Comparison of ENCODE assay signal across 13 mouse cellular contexts in genomic region chr7:118254015-118254414, GRCm38 (mm10). TPM values are rescaled to one million over a fixed set of nuclear protein-coding genes. Genes with fewer than 3 reads are reported as not detected.
A peak's percentile ranks its signal among the peaks of the same experiment; 100 is the strongest.
DNase-seq lines count a peak whose midpoint lies in the region; ATAC-seq and TF ChIP-seq lines count a peak whose summit lies in the region.
"Had no signal": no experiment of that assay in that cellular context is flagged by ENCODE, and none has a peak within 500 bp of the region (broad histone marks: within the 10 kb centered on the region; RNA-seq: fewer than 3 reads in every experiment).

No protein-coding gene starts in this region.

- H3K4me3 ChIP-seq in cerebellum, adult 2 months (replicated peaks; ENCODE audit: insufficient read depth, low read depth, low read length) = no peak overlapping the region
- H3K4me3 ChIP-seq in hindbrain, embryonic 14.5 days (replicated peaks; ENCODE audit: low read length) = no peak overlapping the region
- H3K4me3 ChIP-seq in hindbrain, embryonic 12.5 days = no peak overlapping the region
- no peak overlapping the region for H3K4me3 ChIP-seq in neural tube, embryonic 15.5 days (replicated peaks)

- no peak for TF ChIP-seq CTCF in cerebellum, adult 2 months (IDR thresholded peaks at IDR 0.05; ENCODE audit: borderline replicate concordance, insufficient read depth, low read depth, low read length)

- ATAC-seq in hindbrain, embryonic 14.5 days (ENCODE audit: low FRiP score) = no peak
- no peak for ATAC-seq in hindbrain, embryonic 12.5 days (ENCODE audit: low FRiP score)
- ATAC-seq in neural tube, embryonic 15.5 days (ENCODE audit: low FRiP score) = no peak
- ATAC-seq: activated CD4-positive, CD25-positive, alpha-beta regulatory T cell, adult 4 months had no signal

- H3K36me3 ChIP-seq in hindbrain, embryonic 14.5 days (replicated peaks; ENCODE audit: control insufficient read depth, insufficient read depth) = no peaks in the 10 kb centered on the region
- no peaks in the 10 kb centered on the region for H3K36me3 ChIP-seq in hindbrain, embryonic 12.5 days
- H3K36me3 ChIP-seq in neural tube, embryonic 15.5 days = no peaks in the 10 kb centered on the region

- H3K4me2 ChIP-seq in hindbrain, embryonic 14.5 days (replicated peaks) = no peak overlapping the region
- H3K4me2 ChIP-seq in hindbrain, embryonic 12.5 days (replicated peaks) = no peak overlapping the region
- H3K4me2 ChIP-seq in neural tube, embryonic 15.5 days = no peak overlapping the region

- H3K9me3 ChIP-seq in hindbrain, embryonic 14.5 days (ENCODE audit: control insufficient read depth, low read length) = no peaks in the 10 kb centered on the region
- H3K9me3 ChIP-seq in hindbrain, embryonic 12.5 days (replicated peaks) = no peaks in the 10 kb centered on the region
- H3K9me3 ChIP-seq in neural tube, embryonic 15.5 days (replicated peaks) = no peaks in the 10 kb centered on the region

- no peak for TF ChIP-seq POLR2A in cerebellum, adult 2 months (IDR thresholded peaks at IDR 0.05; ENCODE audit: borderline replicate concordance, insufficient read depth, low read length)

- WGBS in cerebellum, adult 2 months = 1% methylated on average over 4 of the region's 4 CpGs
- WGBS in hindbrain, embryonic 14.5 days = 51% methylated on average over 4 of the region's 4 CpGs
- WGBS in hindbrain, embryonic 12.5 days = 60% methylated on average over 4 of the region's 4 CpGs
- 50% methylated on average over 4 of the region's 4 CpGs for WGBS in neural tube, embryonic 15.5 days

- peaks cover 43% of the 10 kb centered on the region for H3K4me1 ChIP-seq in cerebellum, adult 2 months (ENCODE audit: control insufficient read depth, insufficient read depth, low read length)
- peaks cover 5% of the 10 kb centered on the region; the same call in 1 of the 2 replicates for H3K4me1 ChIP-seq in hindbrain, embryonic 14.5 days (replicated peaks; ENCODE audit: control insufficient read depth, insufficient read depth, low read length)
- peaks cover 10% of the 10 kb centered on the region for H3K4me1 ChIP-seq in hindbrain, embryonic 12.5 days
- H3K4me1 ChIP-seq in neural tube, embryonic 15.5 days = peaks cover 12% of the 10 kb centered on the region

- no peak for DNase-seq in cerebellum, adult 2 months
- no peak for DNase-seq in cerebellum, postnatal 25 days
- DNase-seq in hindbrain, embryonic 14.5 days (ENCODE audit: low spot score) = no peak
- peak; percentile 39 for DNase-seq in CD4-positive helper T cell, adult 2 months (ENCODE audit: low read depth, low spot score)
- no peak for DNase-seq in ovary, postnatal 14 days (ENCODE audit: low spot score)
- DNase-seq in adrenal gland, postnatal 25 days = no peak
- DNase-seq: gastrocnemius, postnatal 36 days; kidney, adult 2 months; lung, postnatal 4 days had no signal

- H3K27me3 ChIP-seq in cerebellum, adult 2 months (ENCODE audit: control insufficient read depth, insufficient read depth, low read length) = no peaks in the 10 kb centered on the region
- H3K27me3 ChIP-seq in hindbrain, embryonic 14.5 days (ENCODE audit: control insufficient read depth, insufficient read depth, low read length) = no peaks in the 10 kb centered on the region
- H3K27me3 ChIP-seq in hindbrain, embryonic 12.5 days = no peaks in the 10 kb centered on the region
- no peaks in the 10 kb centered on the region for H3K27me3 ChIP-seq in neural tube, embryonic 15.5 days (replicated peaks)

- H3K9ac ChIP-seq in hindbrain, embryonic 14.5 days = no peak overlapping the region
- no peak overlapping the region for H3K9ac ChIP-seq in hindbrain, embryonic 12.5 days
- no peak overlapping the region for H3K9ac ChIP-seq in neural tube, embryonic 15.5 days (replicated peaks)
- H3K9ac ChIP-seq: liver, embryonic 14.5 days had no signal

- H3K27ac ChIP-seq in cerebellum, adult 2 months (ENCODE audit: insufficient read depth, low read length) = peak overlapping the region; percentile 100
- peak overlapping the region; percentile 38; the same call in 1 of the 2 replicates for H3K27ac ChIP-seq in hindbrain, embryonic 14.5 days
- H3K27ac ChIP-seq in hindbrain, embryonic 12.5 days = no peak overlapping the region
- 0 out of 2 replicates have a peak overlapping the region, but pooled peaks have one; percentile 8 for H3K27ac ChIP-seq in neural tube, embryonic 15.5 days (replicated peaks)
- H3K27ac ChIP-seq: liver, embryonic 14.5 days had no signal

RNA-seq across cellular contexts. Expression of gene Smg1, which starts 10.5 kb away (rescaled TPM):
- polyA plus RNA-seq in cerebellum, adult 2 months (2012; rRNA removed) = 118 and 139 TPM in 2 replicates
- polyA plus RNA-seq in hindbrain, embryonic 14.5 days (2014; fragmentation: Nextera tagmentation; extraction: Ambion mirVana) = 27.8 and 28.6 TPM in 2 replicates
- 26.8 and 27.6 TPM in 2 replicates for polyA plus RNA-seq in hindbrain, embryonic 12.5 days (2016; fragmentation: Nextera tagmentation; extraction: Ambion mirVana)
- 18.1 and 19.4 TPM in 2 replicates for polyA plus RNA-seq in neural tube, embryonic 15.5 days (2015; fragmentation: Nextera tagmentation; extraction: Ambion mirVana)
- 52.8 and 55.6 TPM in 2 replicates for total RNA-seq in adrenal gland, postnatal 25 days (2021)
